Mouse (Mus musculus): ENCODE results near the gene Elf1.

DNA sequence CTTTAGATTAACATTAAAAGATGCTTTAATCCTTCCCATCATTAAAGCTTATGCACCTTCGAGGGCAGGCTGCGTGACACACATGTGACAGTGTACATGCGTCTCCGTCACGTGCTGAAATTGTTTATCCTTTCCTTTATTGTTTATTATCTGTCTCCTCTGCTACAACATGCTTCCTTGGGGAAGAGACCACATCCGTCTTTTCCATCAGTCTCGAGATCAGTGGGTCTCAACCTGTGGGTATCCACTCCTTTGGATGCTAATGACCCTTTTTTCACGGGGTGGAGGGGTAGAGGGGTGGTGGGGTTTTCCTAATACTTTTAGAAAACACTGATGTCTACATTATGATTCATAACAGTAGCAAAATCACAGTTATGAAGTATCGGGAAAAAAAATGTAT, 36.4 kb upstream of the Elf1 start:
- TF ChIP-seq CTCF (IDR thresholded peaks at IDR 0.05; ENCODE audit: control insufficient read depth, insufficient read depth, insufficient replicate concordance, low read depth, low read length) (no peak), POLR2A (IDR thresholded peaks at IDR 0.05; ENCODE audit: control insufficient read depth, low read depth, low read length) (no peak)
